Mouse (Mus musculus) midbrain, embryonic 14.5 days (tissue): ENCODE data around the gene Mfsd13b. TPM values are rescaled to one million over a fixed set of nuclear protein-coding genes. Genes with fewer than 3 reads are reported as not detected.

Source experiments
- polyA plus RNA-seq: library from polyadenylated mRNA; unstranded; fragments of >200 nt; fragmentation: Nextera tagmentation; extraction: Ambion mirVana; gene quantifications from 2 replicates; pipeline ENCODE4 v1.2.1, GENCODE M21; 2014

Mfsd13b gene
- polyA plus RNA-seq, 1 experiment from 2014 or later = not detected

Other genes starting within 250 kb of the Mfsd13b start
- 1.3 TPM in 2 replicates for gene Vwa3a, start 243.2 kb upstream of the Mfsd13b start, polyA plus RNA-seq
- 0.17 TPM in 1 of 2 replicates, not detected in the other for gene Gm5737, start 170.1 kb upstream of the Mfsd13b start, polyA plus RNA-seq
- 13.1 and 14.9 TPM in 2 replicates for gene Eef2k, start 139.7 kb upstream of the Mfsd13b start, polyA plus RNA-seq
- 20.6 and 21.6 TPM in 2 replicates for gene Polr3e, start 64.8 kb upstream of the Mfsd13b start, polyA plus RNA-seq
- 16.3 and 17.8 TPM in 2 replicates for gene Cdr2, start 197 bp upstream of the Mfsd13b start, polyA plus RNA-seq
- 209 and 227 TPM in 2 replicates for gene Mettl9, start 51.9 kb downstream of the Mfsd13b start, polyA plus RNA-seq
- 0.39 and 1.4 TPM in 2 replicates for gene Igsf6, start 92.1 kb downstream of the Mfsd13b start, polyA plus RNA-seq
- gene Otoa, start 99.1 kb downstream of the Mfsd13b start, polyA plus RNA-seq = 0.12 TPM in 2 replicates